Mouse (Mus musculus) stomach, postnatal 0 days (tissue): ENCODE results near the gene Fxn.

Source experiments
- CTCF ChIP-seq: IDR thresholded peaks from 2 replicates; pipeline ENCODE4 v1.5.1; 2016; ENCODE audit warnings: antibody characterized with exemption, low read depth, mild to moderate bottlenecking, moderate library complexity
- EP300 ChIP-seq: optimal IDR thresholded peaks from 2 replicates; pipeline ENCODE3; 2016; ENCODE audit warnings: antibody characterized with exemption

DNA sequence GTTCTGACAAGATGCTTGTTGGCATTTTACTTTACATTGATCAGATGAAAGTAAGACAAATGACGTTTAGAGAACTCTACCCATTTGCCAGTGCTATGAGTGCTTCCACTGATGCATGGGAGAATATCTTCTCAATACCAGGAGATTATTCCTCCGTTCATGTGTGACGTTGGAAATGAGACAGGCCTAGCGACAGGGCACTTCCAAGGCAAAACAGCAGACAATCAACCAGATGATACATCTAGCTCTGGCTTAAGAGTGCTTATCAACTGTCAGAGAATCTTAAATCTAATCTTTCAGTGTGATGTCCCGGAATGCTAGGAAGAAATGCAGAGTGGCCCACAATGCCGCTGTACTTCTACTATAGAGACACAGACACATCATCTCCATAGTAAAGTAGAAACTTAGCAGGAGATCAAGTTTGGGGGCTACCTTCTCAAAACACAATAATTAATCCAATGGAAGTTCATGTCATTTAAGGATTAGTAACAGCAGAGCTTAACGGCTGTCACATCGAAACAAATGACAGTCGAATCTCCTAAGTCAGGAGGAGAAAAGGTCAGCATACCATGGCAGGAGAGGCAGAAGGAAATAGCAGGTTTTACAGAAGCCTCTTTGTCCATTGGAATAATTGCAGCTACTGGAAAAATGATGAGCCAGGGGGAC, 35.8 kb upstream of the Fxn start:
- TF ChIP-seq EP300 (no peak), CTCF (no peak)
